Comparison of ENCODE assay signal across 7 mouse cellular contexts in genomic region chr4:134395977-134396825, GRCm38 (mm10). TPM values are rescaled to one million over a fixed set of nuclear protein-coding genes. Genes with fewer than 3 reads are reported as not detected.
DNase-seq lines count a peak whose midpoint lies in the region; ATAC-seq and TF ChIP-seq lines count a peak whose summit lies in the region.

Gene Pafah2, plus strand, starts transcription at chr4:134396320.

- 2% methylated on average over 31 of the region's 31 CpGs for WGBS in embryonic facial prominence, embryonic 10.5 days
- under 1% methylated on average over 31 of the region's 31 CpGs for WGBS in intestine, postnatal 0 days
- WGBS in midbrain, embryonic 12.5 days, result 1% methylated on average over 31 of the region's 31 CpGs
- whole genome bisulfite sequencing in small intestine, adult 2 months, result 1% methylated on average over 31 of the region's 31 CpGs

- peak; percentile 100 for TF ChIP-seq CTCF in intestine, postnatal 0 days (IDR thresholded peaks at IDR 0.05; ENCODE audit: low read depth)
- peak; percentile 98 for TF ChIP-seq CTCF in small intestine, adult 2 months (IDR thresholded peaks at IDR 0.05; ENCODE audit: extremely low read depth, insufficient read length, insufficient replicate concordance, low read depth, low read length)

- peak within 1 kb of the TSS; percentile 81 for H3K27ac ChIP-seq in embryonic facial prominence, embryonic 10.5 days (replicated peaks)
- H3K27ac ChIP-seq in intestine, postnatal 0 days (ENCODE audit: low read depth, low read length), result peak within 1 kb of the TSS; percentile 90
- H3K27ac ChIP-seq in midbrain, embryonic 12.5 days (replicated peaks), result peak within 1 kb of the TSS; percentile 68
- peak within 1 kb of the TSS; percentile 98 for H3K27ac ChIP-seq in small intestine, adult 2 months (ENCODE audit: insufficient read depth, low read depth, low read length)

- no peaks in the 10 kb centered on the region for H3K36me3 ChIP-seq in embryonic facial prominence, embryonic 10.5 days (replicated peaks)
- H3K36me3 ChIP-seq in intestine, postnatal 0 days (ENCODE audit: control insufficient read depth, insufficient read depth), result no peaks in the 10 kb centered on the region
- H3K36me3 ChIP-seq in midbrain, embryonic 12.5 days, result no peaks in the 10 kb centered on the region
- H3K36me3 ChIP-seq in small intestine, adult 2 months (ENCODE audit: control insufficient read depth, insufficient read depth, low read length), result no peaks in the 10 kb centered on the region

- H3K4me1 ChIP-seq in embryonic facial prominence, embryonic 10.5 days, result peaks cover 39% of the 10 kb centered on the region
- H3K4me1 ChIP-seq in intestine, postnatal 0 days (replicated peaks; ENCODE audit: control insufficient read depth, insufficient read depth, low read length), result no peaks in the 10 kb centered on the region; the same call in none of the 2 replicates
- peaks cover 28% of the 10 kb centered on the region for H3K4me1 ChIP-seq in midbrain, embryonic 12.5 days
- peaks cover 8% of the 10 kb centered on the region for H3K4me1 ChIP-seq in small intestine, adult 2 months (ENCODE audit: control insufficient read depth, insufficient read depth, insufficient read length, low read length)

- peak; percentile 91 for ATAC-seq in intestine, postnatal 0 days
- peak; percentile 98 for ATAC-seq in midbrain, embryonic 12.5 days (ENCODE audit: low FRiP score, low read depth)

- peak within 1 kb of the TSS; percentile 53 for H3K9ac ChIP-seq in intestine, postnatal 0 days (ENCODE audit: low read depth, low read length)
- H3K9ac ChIP-seq in midbrain, embryonic 12.5 days (replicated peaks), result peak within 1 kb of the TSS; percentile 68

- intact Hi-C loops in left cerebral cortex, postnatal 4 days (cut with DNase I), result loop anchor here (2.0 kb wide), 2 partner anchors 73 to 83 kb away; partner anchors contain the start of gene Stmn1

- H3K4me3 ChIP-seq in embryonic facial prominence, embryonic 10.5 days, result peak within 1 kb of the TSS; percentile 69
- peak within 1 kb of the TSS; percentile 46 for H3K4me3 ChIP-seq in intestine, postnatal 0 days (ENCODE audit: low read depth, low read length)
- H3K4me3 ChIP-seq in midbrain, embryonic 12.5 days, result peak within 1 kb of the TSS; percentile 52
- H3K4me3 ChIP-seq in small intestine, adult 2 months (ENCODE audit: low read depth, low read length), result peak within 1 kb of the TSS; percentile 69

- TF ChIP-seq POLR2A in small intestine, adult 2 months (IDR thresholded peaks at IDR 0.05; ENCODE audit: low read depth, low read length), result no peak

- DNase-seq in adrenal gland, postnatal 10 days, result peak; percentile 94
- DNase-seq in embryonic facial prominence, embryonic 10.5 days (ENCODE audit: low spot score), result peak; percentile 92
- peak; percentile 97 for DNase-seq in gonadal fat pad, adult 2 months (ENCODE audit: low read depth)
- peak; percentile 93 for DNase-seq in left cerebral cortex, postnatal 4 days

- H3K4me2 ChIP-seq in intestine, postnatal 0 days (replicated peaks; ENCODE audit: low read depth), result peak within 1 kb of the TSS; percentile 83
- peak within 1 kb of the TSS; percentile 84 for H3K4me2 ChIP-seq in midbrain, embryonic 12.5 days (replicated peaks)

- no peaks in the 10 kb centered on the region for H3K27me3 ChIP-seq in embryonic facial prominence, embryonic 10.5 days (replicated peaks; ENCODE audit: low read depth, poor library complexity, severe bottlenecking)
- H3K27me3 ChIP-seq in intestine, postnatal 0 days (replicated peaks; ENCODE audit: control insufficient read depth, insufficient read depth, low read length), result no peaks in the 10 kb centered on the region
- H3K27me3 ChIP-seq in midbrain, embryonic 12.5 days, result peaks cover 3% of the 10 kb centered on the region; the same call in 1 of the 2 replicates
- H3K27me3 ChIP-seq in small intestine, adult 2 months (ENCODE audit: control insufficient read depth, insufficient read depth, low read length), result no peaks in the 10 kb centered on the region

- H3K9me3 ChIP-seq in embryonic facial prominence, embryonic 10.5 days, result peaks cover 4% of the 10 kb centered on the region; the same call in 1 of the 2 replicates
- H3K9me3 ChIP-seq in intestine, postnatal 0 days (ENCODE audit: control insufficient read depth), result no peaks in the 10 kb centered on the region
- no peaks in the 10 kb centered on the region for H3K9me3 ChIP-seq in midbrain, embryonic 12.5 days

RNA-seq across cellular contexts. Expression of gene Pafah2, which starts in this region (rescaled TPM):
- total RNA-seq in adrenal gland, postnatal 10 days (2021), result 10 to 100 TPM; 20.8 to 22.1 TPM
- polyA plus RNA-seq in embryonic facial prominence, embryonic 10.5 days (2016; fragmentation: Nextera tagmentation; extraction: Ambion mirVana), result 7.0 and 8.3 TPM in 2 replicates
- 47.4 and 66.4 TPM in 2 replicates for polyA plus RNA-seq in gonadal fat pad, adult 2 months (2012; rRNA removed)
- polyA plus RNA-seq in intestine, postnatal 0 days (2015; fragmentation: Nextera tagmentation; extraction: Ambion mirVana), result 39.8 and 49.2 TPM in 2 replicates
- 10 to 100 TPM; 12.7 to 14.1 TPM for total RNA-seq in left cerebral cortex, postnatal 4 days (2021)
- polyA plus RNA-seq in midbrain, embryonic 12.5 days (2016; fragmentation: Nextera tagmentation; extraction: Ambion mirVana), result 7.2 and 9.2 TPM in 2 replicates
- polyA plus RNA-seq in small intestine, adult 2 months (2012; rRNA removed), result 12.9 and 20.5 TPM in 2 replicates

Comparison
In these comparisons a context has a peak if more than half of its experiments do, and no peak if none do; other contexts are left out.
1. Peak in every context shown above with its lines: DNase-seq, ATAC-seq, H3K4me3 ChIP-seq and H3K27ac ChIP-seq.